Mouse (Mus musculus): ENCODE data around the gene Larp1.
A peak's percentile ranks its signal among the peaks of the same experiment; 100 is the strongest.
"Not testable (repeated sequence)": the region's sequence is repeated elsewhere in the genome, so short reads cannot be mapped to it uniquely, and the experiment has no call there.

Gene Larp1

GRCm38 (mm10) chr11:58031176-58031575 lies 22.3 kb downstream of the Larp1 start:
- no peak for DNase-seq

- DNase-seq, result peak; percentile 32
Measured at GRCm38 (mm10) chr11:58033635-58034034, 24.8 kb downstream of the Larp1 start.

GRCm38 (mm10) chr11:58039027-58039426 lies 30.2 kb downstream of the Larp1 start:
- peak; percentile 67 for DNase-seq

- no peak for DNase-seq
Measured at GRCm38 (mm10) chr11:58042861-58043431, 34.1 kb downstream of the Larp1 start.

- peak; percentile 55 for DNase-seq
Measured at GRCm38 (mm10) chr11:58046438-58046837, 37.6 kb downstream of the Larp1 start.

- peak; percentile 63 for DNase-seq
Measured at GRCm38 (mm10) chr11:58057455-58057854, 48.6 kb downstream of the Larp1 start.

GRCm38 (mm10) chr11:58059752-58060151 lies 50.9 kb downstream of the Larp1 start:
- DNase-seq, result not testable (repeated sequence)

- DNase-seq, result not testable (repeated sequence)
Measured at GRCm38 (mm10) chr11:58061218-58061617, 52.4 kb downstream of the Larp1 start.

- no peak for DNase-seq
Measured at GRCm38 (mm10) chr11:58062586-58062985, 53.7 kb downstream of the Larp1 start.

GRCm38 (mm10) chr11:58065025-58065424 lies 56.2 kb downstream of the Larp1 start:
- no peak for DNase-seq

- no peak for DNase-seq
Measured at GRCm38 (mm10) chr11:58072978-58073377, 64.1 kb downstream of the Larp1 start.

GRCm38 (mm10) chr11:58077270-58077669 lies 68.4 kb downstream of the Larp1 start:
- no peak for DNase-seq

- no peak for DNase-seq
Measured at GRCm38 (mm10) chr11:58081716-58082115, 72.9 kb downstream of the Larp1 start.

- peak; percentile 26 for DNase-seq
Measured at GRCm38 (mm10) chr11:58092541-58092940, 83.7 kb downstream of the Larp1 start.

GRCm38 (mm10) chr11:58093021-58093528 lies 84.2 kb downstream of the Larp1 start, which contains the start of gene Gm12248:
TSS of gene Gm12248 (minus strand) at chr11:58093134.
- DNase-seq, result peak; percentile 61

GRCm38 (mm10) chr11:58094766-58095165 lies 85.9 kb downstream of the Larp1 start:
- no peak for DNase-seq

- DNase-seq, result no peak
Measured at GRCm38 (mm10) chr11:58095561-58095960, 86.7 kb downstream of the Larp1 start.

GRCm38 (mm10) chr11:58096160-58096559 lies 87.3 kb downstream of the Larp1 start:
- DNase-seq, result peak; percentile 22

GRCm38 (mm10) chr11:58096821-58097620 lies 88.2 kb downstream of the Larp1 start:
- DNase-seq, result no peak

GRCm38 (mm10) chr11:58097621-58098365 lies 88.9 kb downstream of the Larp1 start:
- DNase-seq, result peak; percentile 17

GRCm38 (mm10) chr11:58098366-58098720 lies 89.5 kb downstream of the Larp1 start:
- DNase-seq, result peak; percentile 28

GRCm38 (mm10) chr11:58100006-58100405 lies 91.1 kb downstream of the Larp1 start:
- no peak for DNase-seq

- DNase-seq, result no peak
Measured at GRCm38 (mm10) chr11:58101194-58101720, 92.4 kb downstream of the Larp1 start.

Measured in lung, postnatal 36 days (tissue).